Mouse (Mus musculus): ENCODE measurements around the gene Slc7a1.

- TF ChIP-seq POLR2A (IDR thresholded peaks at IDR 0.05; ENCODE audit: low read depth, low read length) (no peak), CTCF (IDR thresholded peaks at IDR 0.05; ENCODE audit: extremely low read depth, insufficient read depth, insufficient read length, insufficient replicate concordance) (no peak)
These were observed 18.7 kb upstream of the Slc7a1 start for GRCm38 (mm10) chr5:148418436-148418835.

All from spleen, adult 2 months (tissue).